Mouse (Mus musculus): ENCODE data around the gene Ino80. TPM values are rescaled to one million over a fixed set of nuclear protein-coding genes. Genes with fewer than 3 reads are reported as not detected.

Gene Ino80
- polyA plus RNA-seq, 1 experiment from 2014 or later, result 3.5 TPM

DNA sequence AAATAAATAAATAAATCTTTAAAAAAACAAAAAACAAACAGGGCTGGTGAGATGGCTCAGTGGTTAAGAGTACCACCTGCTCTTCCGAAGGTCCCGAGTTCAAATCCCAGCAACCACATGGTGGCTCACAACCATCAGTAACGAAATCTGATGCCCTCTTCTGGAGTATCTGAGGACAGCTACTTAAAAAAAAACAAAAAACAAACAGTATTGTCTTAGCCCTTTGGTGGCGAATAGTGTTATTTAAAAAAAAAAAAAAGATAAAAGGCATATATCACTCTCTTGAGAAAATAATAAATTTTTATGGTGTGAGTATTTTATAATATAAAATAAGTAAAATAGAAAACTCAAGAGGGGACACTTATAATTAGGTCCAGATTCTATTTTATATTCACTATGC lies 41.0 kb downstream of the Ino80 start:
- 90% methylated on average over 4 of the region's 4 CpGs for WGBS
- Histone ChIP-seq H3K4me1 (no peaks in the 10 kb centered on the region), H3K4me3 (no peak overlapping the region), H3K9ac (no peak overlapping the region), H3K4me2 (replicated peaks) (no peak overlapping the region), H3K9me3 (no peaks in the 10 kb centered on the region), H3K27me3 (replicated peaks) (no peaks in the 10 kb centered on the region), H3K27ac (no peak overlapping the region), H3K36me3 (peaks cover 27% of the 10 kb centered on the region)
- no peak for ATAC-seq (ENCODE audit: low FRiP score, low read depth)

DNA sequence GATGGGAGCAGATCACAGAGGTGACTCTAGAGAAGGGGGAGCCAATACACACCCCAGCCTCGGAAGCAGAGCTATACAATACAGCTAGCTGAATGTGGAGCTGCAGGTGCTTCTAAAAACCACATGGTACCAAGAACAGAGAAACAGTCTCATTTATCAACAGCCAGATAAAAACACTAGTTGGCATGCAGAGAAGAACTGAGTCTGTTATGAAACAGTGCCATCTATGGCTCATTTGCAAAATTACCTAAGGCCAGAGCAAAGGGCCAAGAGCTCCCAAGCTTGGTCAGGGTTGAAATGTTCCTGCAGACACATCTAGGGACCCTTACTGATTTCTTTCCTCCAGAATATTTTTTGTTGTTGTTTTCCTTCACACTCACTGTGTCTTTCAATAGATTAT lies 63.7 kb downstream of the Ino80 start:
- H3K4me2 ChIP-seq (replicated peaks), result no peak overlapping the region
- no peaks in the 10 kb centered on the region for H3K27me3 ChIP-seq (replicated peaks)
- ATAC-seq (ENCODE audit: low FRiP score, low read depth), result no peak
- no peak overlapping the region for H3K9ac ChIP-seq
- no peaks in the 10 kb centered on the region for H3K4me1 ChIP-seq
- no peak overlapping the region for H3K4me3 ChIP-seq
- WGBS, result 43% methylated on average over 1 of the region's 1 CpGs
- H3K9me3 ChIP-seq, result no peaks in the 10 kb centered on the region
- H3K36me3 ChIP-seq, result peaks cover 47% of the 10 kb centered on the region
- H3K27ac ChIP-seq, result no peak overlapping the region

DNA sequence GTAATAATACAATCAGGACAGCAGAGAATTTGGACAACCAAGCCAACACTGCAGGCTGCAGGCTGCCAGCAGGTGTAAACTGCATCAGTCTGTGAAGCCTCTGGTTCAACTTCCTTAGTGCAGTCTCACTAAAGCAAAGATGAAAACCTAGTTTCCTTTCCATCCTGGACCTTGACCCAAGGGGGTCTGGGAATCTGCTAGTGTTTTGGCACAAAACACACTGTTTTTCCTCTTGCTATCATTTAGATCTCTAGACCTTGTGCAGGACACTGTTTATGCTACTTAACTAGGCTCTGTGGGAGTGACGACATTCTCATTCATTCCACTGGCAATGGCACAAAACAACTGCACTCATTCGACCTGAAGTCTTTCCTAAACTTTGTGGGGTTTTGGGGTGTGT lies 65.8 kb downstream of the Ino80 start:
- Histone ChIP-seq H3K4me3 (no peak overlapping the region), H3K4me2 (replicated peaks) (no peak overlapping the region), H3K27ac (no peak overlapping the region), H3K27me3 (replicated peaks) (no peaks in the 10 kb centered on the region), H3K4me1 (no peaks in the 10 kb centered on the region), H3K9ac (no peak overlapping the region), H3K9me3 (no peaks in the 10 kb centered on the region), H3K36me3 (peaks cover 45% of the 10 kb centered on the region)
- ATAC-seq (ENCODE audit: low FRiP score, low read depth), result no peak
- 81% methylated on average over 2 of the region's 2 CpGs for WGBS

DNA sequence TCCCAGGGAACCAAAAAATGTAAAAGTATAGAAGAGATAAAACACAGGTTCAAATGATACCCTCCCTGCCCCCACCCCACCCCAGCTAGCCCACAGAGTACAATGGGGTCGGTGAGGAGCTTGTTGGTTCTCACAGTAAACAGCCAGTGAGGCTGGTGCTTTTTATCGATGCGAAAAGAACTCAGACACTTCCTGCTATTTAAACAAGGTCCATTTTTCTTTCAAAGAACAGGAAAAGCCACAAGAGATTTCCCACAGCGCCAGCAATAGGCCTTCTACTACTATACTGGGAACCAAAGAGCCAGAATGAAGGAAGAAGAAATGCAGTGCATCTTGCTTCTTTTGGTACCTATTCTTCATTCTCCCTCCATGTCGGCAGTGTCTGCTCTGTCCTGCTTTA lies 66.5 kb downstream of the Ino80 start:
- H3K9ac ChIP-seq, result no peak overlapping the region
- peaks cover 51% of the 10 kb centered on the region for H3K36me3 ChIP-seq
- 86% methylated on average over 5 of the region's 5 CpGs for WGBS
- no peak for ATAC-seq (ENCODE audit: low FRiP score, low read depth)
- H3K4me1 ChIP-seq, result no peaks in the 10 kb centered on the region
- H3K27me3 ChIP-seq (replicated peaks), result no peaks in the 10 kb centered on the region
- H3K4me2 ChIP-seq (replicated peaks), result no peak overlapping the region
- no peaks in the 10 kb centered on the region for H3K9me3 ChIP-seq
- H3K4me3 ChIP-seq, result no peak overlapping the region
- no peak overlapping the region for H3K27ac ChIP-seq

DNA sequence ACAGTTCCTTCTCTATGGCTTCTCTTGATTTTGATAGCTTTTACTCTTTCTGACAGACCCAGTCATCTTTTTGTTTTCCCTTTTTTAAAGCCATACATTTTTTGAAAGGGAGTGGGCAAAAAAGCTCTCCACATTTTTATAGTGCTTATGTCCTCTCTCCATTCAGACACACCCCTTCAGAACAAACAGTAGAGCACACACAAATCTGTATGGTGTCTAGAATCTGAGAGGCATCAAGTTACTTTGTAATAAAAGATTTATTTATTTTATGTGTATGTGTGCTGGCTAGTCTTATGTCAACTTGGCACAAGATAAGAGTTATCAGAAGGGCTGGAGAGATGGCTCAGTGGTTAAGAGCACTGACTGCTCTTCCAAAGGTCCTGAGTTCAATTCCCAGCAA lies 68.8 kb downstream of the Ino80 start:
- Histone ChIP-seq H3K4me3 (no peak overlapping the region), H3K4me2 (replicated peaks) (no peak overlapping the region), H3K9me3 (no peaks in the 10 kb centered on the region), H3K4me1 (no peaks in the 10 kb centered on the region), H3K27me3 (replicated peaks) (no peaks in the 10 kb centered on the region), H3K9ac (no peak overlapping the region), H3K36me3 (peaks cover 56% of the 10 kb centered on the region), H3K27ac (no peak overlapping the region)
- no peak for ATAC-seq (ENCODE audit: low FRiP score, low read depth)

DNA sequence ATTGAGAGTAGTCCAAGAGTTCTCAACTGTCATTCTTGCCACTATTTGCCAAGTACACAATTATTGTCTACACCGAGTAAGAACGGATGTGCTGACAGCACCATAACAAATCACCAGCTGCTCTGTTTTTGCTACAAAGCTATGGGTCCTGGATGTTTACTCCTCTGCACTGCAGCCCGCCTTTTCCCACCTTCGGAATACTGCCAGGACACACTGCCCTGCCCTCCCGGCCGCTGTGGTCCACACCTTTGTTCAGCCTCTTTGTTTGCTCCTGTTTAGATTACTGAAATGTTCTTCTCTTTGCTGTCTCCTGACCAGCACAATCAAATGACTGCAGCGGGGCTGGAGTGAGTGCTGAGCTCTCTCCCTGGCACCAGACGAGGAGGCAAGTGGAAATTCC lies 69.2 kb downstream of the Ino80 start:
- no peak overlapping the region for H3K27ac ChIP-seq
- no peak overlapping the region for H3K9ac ChIP-seq
- no peaks in the 10 kb centered on the region for H3K9me3 ChIP-seq
- ATAC-seq (ENCODE audit: low FRiP score, low read depth), result no peak
- no peak overlapping the region for H3K4me2 ChIP-seq (replicated peaks)
- 79% methylated on average over 8 of the region's 8 CpGs for WGBS
- peaks cover 56% of the 10 kb centered on the region for H3K36me3 ChIP-seq
- no peaks in the 10 kb centered on the region for H3K27me3 ChIP-seq (replicated peaks)
- H3K4me3 ChIP-seq, result no peak overlapping the region
- H3K4me1 ChIP-seq, result no peaks in the 10 kb centered on the region

DNA sequence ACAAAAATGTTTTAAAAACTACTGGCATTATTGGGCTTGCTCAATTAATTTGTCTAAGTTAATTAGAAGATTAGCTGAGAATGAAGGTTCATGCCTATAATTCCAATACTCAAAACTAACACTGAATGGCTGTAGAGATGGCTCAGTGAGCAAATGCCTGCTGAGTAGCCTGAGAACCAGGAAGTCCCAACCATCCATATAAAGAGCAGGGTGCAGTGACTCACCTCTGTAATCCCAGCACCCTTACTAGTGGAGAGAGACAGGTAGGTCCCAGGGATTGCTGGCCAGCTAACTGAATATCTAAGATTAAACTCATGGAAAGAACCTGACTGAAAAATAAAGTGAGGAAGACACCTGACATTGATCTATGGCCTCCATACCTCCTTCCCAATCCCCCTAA lies 78.2 kb downstream of the Ino80 start:
- no peak for ATAC-seq (ENCODE audit: low FRiP score, low read depth)
- peaks cover 31% of the 10 kb centered on the region for H3K36me3 ChIP-seq

DNA sequence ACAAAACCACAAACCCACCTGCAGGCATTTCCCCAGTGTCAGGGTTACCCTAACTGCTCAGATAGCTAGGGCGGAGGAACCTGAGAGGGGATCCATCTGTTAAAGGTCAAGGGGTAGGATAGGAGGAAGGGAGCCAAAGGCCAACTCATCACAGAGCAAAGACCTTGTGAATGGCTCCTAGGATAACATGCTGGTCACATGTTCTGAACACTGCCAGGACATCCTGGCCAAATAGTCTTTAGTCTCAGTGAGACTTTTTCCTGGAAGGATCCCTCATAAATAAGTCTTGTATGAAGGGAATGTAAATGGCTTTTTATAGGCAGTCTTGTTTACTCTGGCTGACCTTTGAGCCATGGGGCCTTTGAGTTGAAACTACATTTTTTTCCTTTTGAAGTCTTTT lies 78.8 kb downstream of the Ino80 start:
- Histone ChIP-seq H3K4me1 (no peaks in the 10 kb centered on the region), H3K36me3 (peaks cover 31% of the 10 kb centered on the region), H3K4me3 (no peak overlapping the region), H3K4me2 (replicated peaks) (no peak overlapping the region), H3K9ac (no peak overlapping the region), H3K27me3 (replicated peaks) (no peaks in the 10 kb centered on the region), H3K27ac (no peak overlapping the region), H3K9me3 (no peaks in the 10 kb centered on the region)
- 83% methylated on average over 1 of the region's 1 CpGs for WGBS
- ATAC-seq (ENCODE audit: low FRiP score, low read depth), result no peak

More for the DNA sequence above, 78.2 kb downstream of the Ino80 start:
- Histone ChIP-seq H3K4me3 (no peak overlapping the region), H3K27ac (no peak overlapping the region), H3K4me2 (replicated peaks) (no peak overlapping the region), H3K4me1 (no peaks in the 10 kb centered on the region), H3K27me3 (replicated peaks) (no peaks in the 10 kb centered on the region), H3K9ac (no peak overlapping the region), H3K9me3 (no peaks in the 10 kb centered on the region)

DNA sequence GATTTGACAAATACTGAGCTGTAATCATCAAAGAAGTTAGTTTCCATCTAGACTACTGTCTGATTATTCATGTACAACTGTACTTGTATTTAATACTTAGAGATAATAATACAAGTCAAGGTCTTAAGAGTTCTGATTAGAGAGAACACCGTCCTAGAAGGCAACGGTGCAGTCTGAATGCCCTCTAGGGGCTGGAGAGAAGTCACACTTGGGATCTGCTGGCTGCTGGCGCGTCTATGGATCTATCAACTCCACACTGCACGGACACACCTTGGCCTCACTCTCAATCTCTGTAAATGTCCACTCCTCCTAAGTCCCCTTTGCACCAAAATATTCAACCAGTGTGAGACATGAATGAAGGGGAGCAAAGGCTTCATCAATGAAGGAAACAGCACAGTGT lies 79.2 kb downstream of the Ino80 start:
- Histone ChIP-seq H3K9me3 (no peaks in the 10 kb centered on the region), H3K4me1 (no peaks in the 10 kb centered on the region), H3K9ac (no peak overlapping the region), H3K27ac (no peak overlapping the region), H3K4me3 (no peak overlapping the region), H3K27me3 (replicated peaks) (no peaks in the 10 kb centered on the region), H3K36me3 (peaks cover 34% of the 10 kb centered on the region), H3K4me2 (replicated peaks) (no peak overlapping the region)
- no peak for ATAC-seq (ENCODE audit: low FRiP score, low read depth)
- WGBS, result 92% methylated on average over 5 of the region's 5 CpGs

DNA sequence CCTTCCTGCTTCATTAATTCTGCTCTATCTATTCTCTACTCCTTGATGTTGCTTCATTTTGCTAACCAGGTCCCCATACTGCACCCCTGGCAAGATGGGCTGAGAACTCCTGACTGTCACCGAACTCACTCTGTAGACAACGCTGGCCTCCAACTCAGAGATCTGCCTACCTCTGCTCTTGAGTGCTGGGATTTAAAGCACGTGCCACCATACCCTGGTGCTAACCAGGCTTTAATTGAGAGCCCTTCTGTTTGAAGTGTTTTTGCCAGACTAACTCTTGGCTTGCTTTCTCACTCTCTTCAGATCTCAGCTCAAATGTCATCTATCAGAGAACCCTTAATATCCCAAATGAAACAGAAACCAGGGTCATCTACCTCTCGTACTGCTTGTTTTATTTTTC lies 87.5 kb downstream of the Ino80 start:
- WGBS, result 95% methylated on average over 4 of the region's 4 CpGs
- ATAC-seq (ENCODE audit: low FRiP score, low read depth), result no peak
- H3K27ac ChIP-seq, result no peak overlapping the region
- no peaks in the 10 kb centered on the region for H3K27me3 ChIP-seq (replicated peaks)
- no peaks in the 10 kb centered on the region for H3K9me3 ChIP-seq
- no peak overlapping the region for H3K9ac ChIP-seq
- no peak overlapping the region for H3K4me3 ChIP-seq
- H3K36me3 ChIP-seq, result peaks cover 27% of the 10 kb centered on the region
- H3K4me2 ChIP-seq (replicated peaks), result no peak overlapping the region
- no peaks in the 10 kb centered on the region for H3K4me1 ChIP-seq

DNA sequence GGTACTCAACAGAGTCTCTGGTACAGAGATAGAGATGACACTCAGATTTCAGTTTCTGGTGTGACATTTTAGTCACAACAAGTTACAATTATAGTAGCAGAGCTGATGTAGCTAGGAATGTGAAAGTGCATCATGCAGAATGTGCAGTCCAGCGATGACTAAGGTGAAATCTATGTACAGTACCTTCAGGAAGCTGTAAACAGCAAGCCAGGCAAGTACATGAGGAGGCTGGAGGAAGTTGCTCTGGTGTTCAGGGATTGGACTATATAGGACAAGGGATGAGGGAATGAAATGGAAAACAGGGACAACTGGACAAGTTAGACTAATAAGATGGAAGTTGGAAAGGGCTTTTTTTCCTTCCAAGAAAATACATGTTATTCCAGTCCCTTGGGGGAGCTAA lies 89.2 kb downstream of the Ino80 start:
- Histone ChIP-seq H3K4me2 (replicated peaks) (no peak overlapping the region), H3K27me3 (replicated peaks) (no peaks in the 10 kb centered on the region), H3K36me3 (peaks cover 29% of the 10 kb centered on the region), H3K9me3 (no peaks in the 10 kb centered on the region), H3K4me3 (no peak overlapping the region), H3K27ac (no peak overlapping the region), H3K9ac (no peak overlapping the region), H3K4me1 (no peaks in the 10 kb centered on the region)
- WGBS, result 91% methylated on average over 1 of the region's 1 CpGs
- ATAC-seq (ENCODE audit: low FRiP score, low read depth), result no peak

DNA sequence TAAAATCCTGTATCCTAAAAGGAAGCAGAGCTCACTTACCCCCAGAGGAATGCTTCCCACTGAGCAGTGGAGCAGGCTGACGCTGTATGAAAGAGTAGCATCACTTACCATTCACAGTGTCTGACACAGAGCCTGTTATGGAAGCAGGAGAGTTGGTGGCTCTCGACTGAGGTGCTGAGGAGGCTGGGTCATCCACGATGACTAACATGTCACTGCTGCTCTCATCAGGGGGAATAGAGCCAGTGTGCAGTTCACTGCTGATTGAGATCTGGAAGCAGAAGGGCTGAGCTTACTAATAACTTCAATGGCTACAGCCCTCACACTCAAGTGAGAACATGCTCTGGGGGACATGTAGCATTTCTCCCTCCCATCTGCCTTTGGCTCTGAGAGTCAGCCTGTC lies 98.0 kb downstream of the Ino80 start:
- no peak overlapping the region for H3K9ac ChIP-seq
- 90% methylated on average over 3 of the region's 3 CpGs for WGBS
- H3K27ac ChIP-seq, result no peak overlapping the region
- no peak overlapping the region for H3K4me2 ChIP-seq (replicated peaks)
- no peak for ATAC-seq (ENCODE audit: low FRiP score, low read depth)
- no peak overlapping the region for H3K4me3 ChIP-seq
- no peaks in the 10 kb centered on the region for H3K9me3 ChIP-seq
- H3K36me3 ChIP-seq, result peaks cover 81% of the 10 kb centered on the region
- no peaks in the 10 kb centered on the region for H3K4me1 ChIP-seq
- H3K27me3 ChIP-seq (replicated peaks), result no peaks in the 10 kb centered on the region

DNA sequence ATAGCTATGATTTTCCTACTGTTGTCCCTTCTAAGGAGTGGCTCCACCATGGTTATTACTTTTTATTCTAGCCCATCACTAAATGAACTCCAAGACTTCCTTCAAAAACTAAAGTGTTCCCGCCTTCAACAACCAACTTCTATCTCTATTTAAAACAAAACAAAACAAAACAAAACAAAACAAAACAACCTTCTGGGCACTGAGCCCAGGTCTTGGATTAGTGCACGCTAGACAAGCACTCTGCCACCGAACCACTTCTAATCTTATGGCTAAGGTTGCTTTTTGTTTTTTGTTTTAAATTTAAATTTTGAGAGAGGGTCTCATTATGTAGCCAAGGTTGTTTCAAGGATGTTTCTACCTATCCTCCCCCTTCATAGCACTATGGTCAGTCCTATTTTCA lies 99.7 kb downstream of the Ino80 start:
- H3K4me2 ChIP-seq (replicated peaks), result no peak overlapping the region
- WGBS, result 92% methylated on average over 3 of the region's 3 CpGs
- no peaks in the 10 kb centered on the region for H3K9me3 ChIP-seq
- no peak overlapping the region for H3K4me3 ChIP-seq
- no peaks in the 10 kb centered on the region for H3K27me3 ChIP-seq (replicated peaks)
- no peaks in the 10 kb centered on the region for H3K4me1 ChIP-seq
- no peak overlapping the region for H3K9ac ChIP-seq
- H3K36me3 ChIP-seq, result peaks cover 87% of the 10 kb centered on the region
- no peak for ATAC-seq (ENCODE audit: low FRiP score, low read depth)
- H3K27ac ChIP-seq, result no peak overlapping the region

DNA sequence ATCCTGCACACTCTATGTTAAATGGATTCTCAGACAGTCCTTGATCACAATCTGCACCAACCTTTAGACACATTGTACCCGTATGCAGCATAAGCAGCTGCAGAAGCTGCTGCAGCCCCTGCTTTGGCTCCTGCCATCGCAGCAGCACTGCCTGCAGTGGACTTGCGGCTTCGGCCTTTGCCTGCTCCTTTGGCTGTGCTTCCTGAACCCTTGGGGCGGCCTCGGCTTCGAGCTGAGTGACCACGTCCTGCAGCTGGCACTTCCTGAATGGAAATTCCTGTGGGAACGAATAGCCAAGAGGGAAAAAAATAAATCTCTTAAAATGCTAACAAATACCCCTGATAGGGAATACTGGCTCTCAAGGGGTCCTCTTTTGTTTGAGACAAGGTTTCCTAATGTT lies 100.2 kb downstream of the Ino80 start:
- Histone ChIP-seq H3K9ac (no peak overlapping the region), H3K4me2 (replicated peaks) (no peak overlapping the region), H3K4me3 (no peak overlapping the region), H3K4me1 (no peaks in the 10 kb centered on the region), H3K27me3 (replicated peaks) (no peaks in the 10 kb centered on the region), H3K36me3 (peaks cover 88% of the 10 kb centered on the region), H3K9me3 (no peaks in the 10 kb centered on the region), H3K27ac (no peak overlapping the region)
- WGBS, result 86% methylated on average over 9 of the region's 9 CpGs
- no peak for ATAC-seq (ENCODE audit: low FRiP score, low read depth)
